Mouse (Mus musculus) ES-Bruce4 (cell line): ENCODE results near the gene Clstn3.

Experiments
- CTCF ChIP-seq: IDR thresholded peaks from one replicate; pipeline ENCODE4 v1.8.1; 2011; ENCODE audit warnings: low read depth, low read length
- EP300 ChIP-seq: IDR thresholded peaks from 2 replicates; pipeline ENCODE4 v1.6.1; 2011; ENCODE audit warnings: low read depth, low read length; ENCODE audit not compliant: insufficient read depth
- POLR2A ChIP-seq: IDR thresholded peaks from one replicate; pipeline ENCODE4 v1.8.1; 2011; ENCODE audit warnings: low read length; ENCODE audit not compliant: insufficient read depth

DNA sequence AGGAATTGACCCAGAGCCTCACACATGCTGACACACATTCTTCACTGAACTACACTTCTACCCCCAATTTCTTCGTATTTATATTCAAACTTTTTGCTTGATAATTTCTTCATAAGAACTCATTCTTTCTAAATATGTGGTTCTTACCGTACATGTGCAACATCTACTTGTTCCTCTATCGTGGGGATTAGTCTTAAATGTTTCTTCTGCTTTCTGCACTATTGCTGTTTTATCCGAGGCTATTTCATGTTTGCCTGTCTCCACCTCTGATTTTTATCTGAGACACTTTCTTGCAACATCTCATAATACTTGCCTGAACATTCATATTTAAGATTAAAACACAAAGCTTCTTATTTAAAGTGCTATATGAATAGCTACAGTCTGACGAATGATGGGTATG is 31.5 kb upstream of the Clstn3 start:
- TF ChIP-seq CTCF (no peak), POLR2A (no peak), EP300 (no peak)
